23 mouse cellular contexts compared by ENCODE assay signal in the genomic region with DNA sequence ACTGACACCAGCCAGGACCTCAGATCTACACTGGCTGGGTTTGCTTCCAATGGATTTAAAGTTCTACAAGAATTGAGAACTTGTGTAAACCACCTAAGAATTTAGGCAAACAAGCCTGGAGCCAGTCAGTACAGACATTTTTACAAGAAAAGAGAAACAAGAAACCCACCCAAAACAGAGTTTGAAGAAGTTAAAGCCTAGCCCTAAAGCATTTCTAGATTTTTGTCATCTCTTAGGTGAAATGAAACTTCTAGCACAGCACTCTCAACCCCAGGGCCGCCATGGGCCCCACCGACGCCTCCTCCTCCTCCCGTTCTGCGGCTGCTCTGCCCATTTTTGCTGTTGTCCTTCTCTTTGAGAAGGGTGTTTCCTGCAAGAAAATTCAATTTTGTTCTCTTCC. TPM values are rescaled to one million over a fixed set of nuclear protein-coding genes. Genes with fewer than 3 reads are reported as not detected.
DNase-seq lines count a peak whose midpoint lies in the region; ATAC-seq lines count a peak whose summit lies in the region.
"Had no signal": no experiment of that assay in that cellular context is flagged by ENCODE, and none has a peak within 500 bp of the region (broad histone marks: within the 10 kb centered on the region; RNA-seq: fewer than 3 reads in every experiment).

No protein-coding gene starts in this region.

- ATAC-seq in lung, embryonic 15.5 days (ENCODE audit: borderline replicate concordance, extremely low read depth, low FRiP score, low TSS enrichment) = no peak
- ATAC-seq in CD4-positive, CD25-positive, alpha-beta regulatory T cell, adult 4 months = peak; percentile 53
- ATAC-seq: activated CD4-positive, CD25-positive, alpha-beta regulatory T cell, adult 4 months; forebrain, embryonic 13.5 days; forebrain, embryonic 15.5 days; forebrain, postnatal 0 days; Patski had no signal

- 82% methylated on average over 5 of the region's 5 CpGs for WGBS in lung, embryonic 15.5 days

- H3K4me1 ChIP-seq in lung, embryonic 15.5 days = peaks cover 8% of the 10 kb centered on the region
- H3K4me1 ChIP-seq: embryonic facial prominence, embryonic 12.5 days; forebrain, embryonic 13.5 days; forebrain, embryonic 15.5 days had no signal

- no peak overlapping the region for H3K9ac ChIP-seq in lung, embryonic 15.5 days
- H3K9ac ChIP-seq: embryonic facial prominence, embryonic 12.5 days; forebrain, embryonic 13.5 days; forebrain, embryonic 15.5 days; forebrain, postnatal 0 days had no signal

- DNase-seq in lung, postnatal 10 days = no peak
- DNase-seq in CD4-positive, CD25-positive, alpha-beta regulatory T cell, adult 2 months (ENCODE audit: low read depth, low spot score) = peak; percentile 27
- no peak for DNase-seq in urinary bladder, postnatal 25 days (ENCODE audit: low spot score)
- no peak for DNase-seq in left cerebral cortex, adult 9 months (ENCODE audit: low spot score in 2 of 2)
- DNase-seq: adrenal gland, adult 8-10 months; adrenal gland, postnatal 14 days; adrenal gland, postnatal 36 days; cerebellum, adult 11-12 months; cerebellum, adult 2 months; cerebellum, adult 9-10 months; cerebellum, postnatal 10 days; cerebellum, postnatal 25 days; forebrain, postnatal 0 days had no signal

- H3K27me3 ChIP-seq in lung, embryonic 15.5 days = no peaks in the 10 kb centered on the region
- H3K27me3 ChIP-seq: embryonic facial prominence, embryonic 12.5 days; forebrain, embryonic 13.5 days; forebrain, embryonic 15.5 days; Patski had no signal

- H3K9me3 ChIP-seq in lung, embryonic 15.5 days = no peaks in the 10 kb centered on the region
- H3K9me3 ChIP-seq: embryonic facial prominence, embryonic 10.5 days; embryonic facial prominence, embryonic 12.5 days; forebrain, embryonic 13.5 days; forebrain, embryonic 15.5 days; G1E had no signal

- H3K4me2 ChIP-seq in lung, embryonic 15.5 days = no peak overlapping the region
- H3K4me2 ChIP-seq: embryonic facial prominence, embryonic 12.5 days; forebrain, embryonic 13.5 days; forebrain, embryonic 15.5 days had no signal

- H3K36me3 ChIP-seq in lung, embryonic 15.5 days = peaks cover 9% of the 10 kb centered on the region; the same call in 1 of the 2 replicates

- no peak overlapping the region for H3K4me3 ChIP-seq in lung, embryonic 15.5 days
- H3K4me3 ChIP-seq: embryonic facial prominence, embryonic 10.5 days; embryonic facial prominence, embryonic 12.5 days; forebrain, embryonic 13.5 days; forebrain, embryonic 15.5 days had no signal

- peak overlapping the region; percentile 56; the same call in 1 of the 2 replicates for H3K27ac ChIP-seq in lung, embryonic 15.5 days
- H3K27ac ChIP-seq: embryonic facial prominence, embryonic 10.5 days; embryonic facial prominence, embryonic 12.5 days; forebrain, embryonic 13.5 days; forebrain, embryonic 15.5 days had no signal

RNA-seq across cellular contexts. Expression of a gene that starts 28.2 kb away (rescaled TPM):
- 1.0 and 1.4 TPM in 2 replicates for polyA plus RNA-seq in lung, embryonic 15.5 days (2015; fragmentation: Nextera tagmentation; extraction: Ambion mirVana)
- not detected for polyA plus RNA-seq in CD4-positive, CD25-positive, alpha-beta regulatory T cell, adult 4 months (2017; shearing (Covaris generic))
- polyA plus RNA-seq: activated CD4-positive, CD25-positive, alpha-beta regulatory T cell, adult 4 months; G1E had no signal

RNA-seq across cellular contexts. Expression of a gene that starts 54.0 kb away (rescaled TPM):
- polyA plus RNA-seq in lung, embryonic 15.5 days (2015; fragmentation: Nextera tagmentation; extraction: Ambion mirVana) = 0.15 and 0.24 TPM in 2 replicates
- not detected for polyA plus RNA-seq in CD4-positive, CD25-positive, alpha-beta regulatory T cell, adult 4 months (2017; shearing (Covaris generic))
- polyA plus RNA-seq: activated CD4-positive, CD25-positive, alpha-beta regulatory T cell, adult 4 months; forebrain, embryonic 11.5 days had no signal
